Mouse (Mus musculus): ENCODE data around the gene Carmil2.

Gene Carmil2

GRCm38 (mm10) chr8:105727397-105728124 is 41.5 kb downstream of the Carmil2 start:
- DNase-seq = peak; percentile 38

GRCm38 (mm10) chr8:105732186-105732585 is 46.1 kb downstream of the Carmil2 start:
- DNase-seq = no peak

- no peak for DNase-seq
Observed at GRCm38 (mm10) chr8:105739216-105739615, 53.1 kb downstream of the Carmil2 start.

- DNase-seq = no peak
Observed at GRCm38 (mm10) chr8:105743301-105743700, 57.2 kb downstream of the Carmil2 start.

Measured in thymus, postnatal 4 days (tissue).